Mouse (Mus musculus): ENCODE measurements at regions not wholly inside any gene's neighbourhood (a gene's known extent, or its start where the extent isn't known, plus 50 kb on each side); places are given as distances from the start of the nearest gene placed in this dataset.
A peak's percentile ranks its signal among the peaks of the same experiment; 100 is the strongest.
"Not testable (repeated sequence)": the region's sequence is repeated elsewhere in the genome, so short reads cannot be mapped to it uniquely, and the experiment has no call there.

DNA sequence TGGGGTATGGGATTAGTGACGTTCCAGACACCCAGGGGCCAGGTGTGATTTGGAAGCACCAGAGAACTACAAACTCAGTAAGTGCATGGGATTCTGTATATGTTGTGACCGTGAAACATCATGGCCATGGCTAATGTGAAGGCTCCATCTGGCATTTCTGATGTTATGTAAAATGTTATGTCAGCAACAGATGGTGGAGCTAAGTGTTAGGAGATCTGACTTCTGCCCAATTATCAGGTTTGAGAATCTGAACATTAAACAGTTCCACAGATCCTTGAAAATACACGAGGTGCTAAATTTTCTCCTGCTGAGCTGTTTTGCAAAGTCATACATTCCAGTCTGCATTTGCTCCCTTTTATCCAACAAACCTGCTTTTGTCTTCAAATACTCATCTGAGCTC lies 223.6 kb upstream of the Egfl6 start:
- no peak for DNase-seq (ENCODE audit: low spot score)
- Histone ChIP-seq H3K4me1 (peaks cover 39% of the 10 kb centered on the region), H3K4me3 (no peak overlapping the region), H3K27ac (replicated peaks) (no peak overlapping the region), H3K36me3 (no peaks in the 10 kb centered on the region), H3K27me3 (ENCODE audit: low read depth, poor library complexity, severe bottlenecking) (peaks cover 96% of the 10 kb centered on the region), H3K9me3 (replicated peaks) (no peaks in the 10 kb centered on the region)
- WGBS, result 76% methylated on average over 3 of the region's 3 CpGs

GRCm38 (mm10) chrX:166808207-166808606 lies 222.7 kb upstream of the Egfl6 start:
- peaks cover 49% of the 10 kb centered on the region for H3K4me1 ChIP-seq
- H3K36me3 ChIP-seq, result no peaks in the 10 kb centered on the region
- no peaks in the 10 kb centered on the region for H3K9me3 ChIP-seq (replicated peaks)
- DNase-seq (ENCODE audit: low spot score), result no peak
- peaks cover 97% of the 10 kb centered on the region for H3K27me3 ChIP-seq (ENCODE audit: low read depth, poor library complexity, severe bottlenecking)
- peak overlapping the region; percentile 71; the same call in 1 of the 2 replicates for H3K27ac ChIP-seq (replicated peaks)
- no peak overlapping the region for H3K4me3 ChIP-seq
- WGBS, result 88% methylated on average over 5 of the region's 5 CpGs

GRCm38 (mm10) chrX:166805957-166806356 lies 220.4 kb upstream of the Egfl6 start:
- 74% methylated on average over 1 of the region's 1 CpGs for WGBS
- H3K9me3 ChIP-seq (replicated peaks), result no peaks in the 10 kb centered on the region
- H3K4me1 ChIP-seq, result peaks cover 58% of the 10 kb centered on the region
- no peak overlapping the region for H3K4me3 ChIP-seq
- peaks cover 96% of the 10 kb centered on the region for H3K27me3 ChIP-seq (ENCODE audit: low read depth, poor library complexity, severe bottlenecking)
- no peak for DNase-seq (ENCODE audit: low spot score)
- peak overlapping the region; percentile 71 for H3K27ac ChIP-seq (replicated peaks)
- H3K36me3 ChIP-seq, result no peaks in the 10 kb centered on the region

DNA sequence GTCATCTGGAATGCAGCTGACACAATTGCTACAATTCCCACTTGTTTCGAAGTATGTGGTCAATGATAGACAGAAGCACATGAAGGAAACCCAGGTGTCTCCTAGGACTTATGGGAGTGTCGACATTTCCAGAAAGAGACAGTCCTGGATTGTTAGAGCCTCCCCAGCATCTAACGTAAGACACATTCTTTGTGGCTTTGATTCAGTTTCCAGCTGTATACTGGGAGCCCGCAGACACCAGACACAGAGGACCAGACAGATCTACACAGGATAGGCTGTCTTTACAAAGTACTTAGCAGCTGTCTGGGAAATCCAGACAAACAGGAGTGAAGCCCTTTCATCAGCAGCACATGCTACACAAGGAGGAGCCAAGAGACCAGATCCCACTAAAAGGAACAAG lies 220.0 kb upstream of the Egfl6 start:
- H3K4me1 ChIP-seq, result peaks cover 63% of the 10 kb centered on the region
- peaks cover 96% of the 10 kb centered on the region for H3K27me3 ChIP-seq (ENCODE audit: low read depth, poor library complexity, severe bottlenecking)
- H3K4me3 ChIP-seq, result no peak overlapping the region
- H3K27ac ChIP-seq (replicated peaks), result peak overlapping the region; percentile 71
- DNase-seq (ENCODE audit: low spot score), result peak; percentile 38
- 43% methylated on average over 4 of the region's 4 CpGs for WGBS
- H3K36me3 ChIP-seq, result no peaks in the 10 kb centered on the region
- no peaks in the 10 kb centered on the region for H3K9me3 ChIP-seq (replicated peaks)

DNA sequence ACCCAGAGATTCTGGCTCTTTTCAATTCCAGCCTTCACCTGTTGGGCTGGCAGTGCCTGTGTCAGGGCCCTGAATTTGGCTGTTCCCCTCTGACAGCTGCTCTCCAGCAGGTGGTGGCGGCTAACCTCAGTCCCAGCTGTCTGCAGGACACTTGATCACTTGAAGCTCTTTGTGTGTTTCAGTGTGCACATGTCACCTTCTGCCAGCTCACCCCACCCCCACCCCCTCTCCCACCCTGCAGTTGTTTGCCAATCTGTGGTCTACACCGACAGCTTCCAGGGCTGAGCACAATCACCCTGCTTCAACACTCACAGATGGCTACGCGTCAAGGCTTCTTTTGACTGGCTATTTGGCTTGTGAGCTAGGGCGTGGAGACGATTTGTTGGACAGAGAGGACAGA lies 217.7 kb upstream of the Egfl6 start:
- Histone ChIP-seq H3K9me3 (replicated peaks) (no peaks in the 10 kb centered on the region), H3K27ac (replicated peaks) (peak overlapping the region; percentile 82), H3K36me3 (no peaks in the 10 kb centered on the region), H3K27me3 (ENCODE audit: low read depth, poor library complexity, severe bottlenecking) (peaks cover 95% of the 10 kb centered on the region), H3K4me1 (peaks cover 64% of the 10 kb centered on the region), H3K4me3 (no peak overlapping the region)
- 46% methylated on average over 6 of the region's 6 CpGs for WGBS
- DNase-seq (ENCODE audit: low spot score), result peak; percentile 67

- Histone ChIP-seq H3K4me1 (peaks cover 41% of the 10 kb centered on the region), H3K27me3 (ENCODE audit: low read depth, poor library complexity, severe bottlenecking) (peaks cover 95% of the 10 kb centered on the region), H3K9me3 (replicated peaks) (no peaks in the 10 kb centered on the region), H3K27ac (replicated peaks) (peak overlapping the region; percentile 69), H3K36me3 (no peaks in the 10 kb centered on the region), H3K4me3 (no peak overlapping the region)
- peak; percentile 49 for DNase-seq (ENCODE audit: low spot score)
- 48% methylated on average over 2 of the region's 2 CpGs for WGBS
Measured at GRCm38 (mm10) chrX:166801017-166801416, 215.5 kb upstream of the Egfl6 start.

- no peaks in the 10 kb centered on the region for H3K36me3 ChIP-seq
- no peak overlapping the region for H3K4me3 ChIP-seq
- DNase-seq (ENCODE audit: low spot score), result no peak
- no peaks in the 10 kb centered on the region for H3K9me3 ChIP-seq (replicated peaks)
- H3K4me1 ChIP-seq, result peaks cover 4% of the 10 kb centered on the region
- H3K27me3 ChIP-seq (ENCODE audit: low read depth, poor library complexity, severe bottlenecking), result peaks cover 98% of the 10 kb centered on the region
- 77% methylated on average over 2 of the region's 2 CpGs for whole genome bisulfite sequencing
- no peak overlapping the region for H3K27ac ChIP-seq (replicated peaks)
Measured at GRCm38 (mm10) chrX:166795651-166796050, 210.1 kb upstream of the Egfl6 start.

- WGBS, result 69% methylated on average over 3 of the region's 3 CpGs
Measured at GRCm38 (mm10) chrX:166789031-166789430, 203.5 kb upstream of the Egfl6 start.

DNA sequence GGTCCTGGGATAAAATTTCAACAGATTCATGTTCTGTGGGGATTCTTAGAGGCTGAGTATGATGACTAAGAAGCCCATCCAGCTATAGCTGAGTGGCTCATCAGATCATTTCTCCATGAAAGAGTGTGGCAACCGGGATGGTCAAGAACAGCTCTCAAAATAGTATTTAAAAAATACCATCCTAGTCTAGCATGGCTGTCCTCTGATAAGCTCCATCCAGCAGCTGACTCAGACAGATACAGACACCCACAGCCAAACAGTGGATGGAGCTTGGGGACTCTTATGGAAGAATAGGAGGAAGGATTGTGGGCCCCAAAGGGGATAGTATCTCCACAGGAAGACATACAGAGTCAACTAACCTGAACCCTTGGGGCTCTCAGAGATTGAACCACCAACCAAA lies 201.6 kb upstream of the Egfl6 start:
- H3K36me3 ChIP-seq; H3K9me3 ChIP-seq (replicated peaks); H3K4me1 ChIP-seq; DNase-seq (ENCODE audit: low spot score); H3K27ac ChIP-seq (replicated peaks); H3K4me3 ChIP-seq: not testable (repeated sequence)
- H3K27me3 ChIP-seq (ENCODE audit: low read depth, poor library complexity, severe bottlenecking), result peaks cover 96% of the 10 kb centered on the region
- WGBS, result 92% methylated on average over 1 of the region's 1 CpGs

More at GRCm38 (mm10) chrX:166789031-166789430, 203.5 kb upstream of the Egfl6 start:
- Histone ChIP-seq H3K27me3 (ENCODE audit: low read depth, poor library complexity, severe bottlenecking) (peaks cover 97% of the 10 kb centered on the region), H3K4me1 (peaks cover 7% of the 10 kb centered on the region; the same call in 1 of the 2 replicates), H3K4me3 (no peak overlapping the region), H3K27ac (replicated peaks) (no peak overlapping the region), H3K9me3 (replicated peaks) (no peaks in the 10 kb centered on the region), H3K36me3 (no peaks in the 10 kb centered on the region)
- no peak for DNase-seq (ENCODE audit: low spot score)

DNA sequence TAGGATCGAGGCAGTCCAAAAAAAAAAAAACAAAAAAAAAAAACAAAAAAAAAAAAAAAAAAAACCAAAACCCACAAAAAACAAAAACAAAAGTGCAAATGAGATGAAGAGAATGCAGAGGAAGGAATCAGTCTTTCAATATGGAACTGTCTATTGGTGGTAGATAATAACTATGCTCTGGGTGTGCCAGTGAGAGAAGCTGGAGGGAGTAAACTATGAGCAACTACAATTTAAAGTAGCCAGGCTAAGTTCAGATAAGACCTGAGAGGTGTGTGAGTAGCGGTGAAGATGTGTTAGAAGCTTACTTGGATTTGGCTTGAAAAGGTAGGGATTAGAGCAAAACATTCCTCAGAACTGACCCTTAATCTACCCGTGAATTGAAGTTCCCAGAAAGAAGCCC lies 200.1 kb upstream of the Egfl6 start:
- whole genome bisulfite sequencing, result 80% methylated on average over 3 of the region's 3 CpGs
- peaks cover 94% of the 10 kb centered on the region for H3K27me3 ChIP-seq (ENCODE audit: low read depth, poor library complexity, severe bottlenecking)
- peaks cover 7% of the 10 kb centered on the region; the same call in 1 of the 2 replicates for H3K4me1 ChIP-seq
- DNase-seq (ENCODE audit: low spot score), result no peak
- no peaks in the 10 kb centered on the region for H3K36me3 ChIP-seq
- no peaks in the 10 kb centered on the region for H3K9me3 ChIP-seq (replicated peaks)
- H3K4me3 ChIP-seq, result no peak overlapping the region
- H3K27ac ChIP-seq (replicated peaks), result no peak overlapping the region

DNA sequence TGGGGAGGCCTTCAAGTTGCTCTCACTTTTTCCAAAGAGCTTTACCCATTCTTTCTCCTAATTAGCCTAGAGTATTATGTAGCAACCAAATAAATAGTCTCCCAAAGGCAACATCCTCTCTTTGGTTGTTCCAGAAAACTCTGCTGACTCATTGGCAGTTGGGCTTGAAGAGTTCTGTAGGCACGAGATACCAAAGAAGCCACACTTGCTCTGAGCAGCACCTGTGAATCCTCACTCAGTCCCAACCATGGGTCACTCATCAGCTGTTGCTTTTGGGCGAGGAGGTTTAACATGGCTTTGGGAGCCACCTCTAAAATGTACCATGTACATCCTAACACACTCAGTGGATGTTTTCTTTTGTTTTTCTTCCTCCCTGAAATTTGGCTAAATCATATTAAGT lies 197.9 kb upstream of the Egfl6 start:
- Histone ChIP-seq H3K4me3 (no peak overlapping the region), H3K9me3 (replicated peaks) (no peaks in the 10 kb centered on the region), H3K27me3 (ENCODE audit: low read depth, poor library complexity, severe bottlenecking) (peaks cover 94% of the 10 kb centered on the region), H3K27ac (replicated peaks) (no peak overlapping the region), H3K36me3 (no peaks in the 10 kb centered on the region), H3K4me1 (no peaks in the 10 kb centered on the region)
- DNase-seq (ENCODE audit: low spot score), result no peak
- 82% methylated on average over 2 of the region's 2 CpGs for WGBS

GRCm38 (mm10) chrX:166779334-166780092 lies 194.0 kb upstream of the Egfl6 start:
- no peaks in the 10 kb centered on the region for H3K36me3 ChIP-seq
- H3K27ac ChIP-seq (replicated peaks), result peak overlapping the region; percentile 28
- DNase-seq (ENCODE audit: low spot score), result peak; percentile 13
- no peak overlapping the region for H3K4me3 ChIP-seq
- H3K27me3 ChIP-seq (ENCODE audit: low read depth, poor library complexity, severe bottlenecking), result peaks cover 97% of the 10 kb centered on the region
- 85% methylated on average over 6 of the region's 6 CpGs for WGBS
- no peaks in the 10 kb centered on the region for H3K9me3 ChIP-seq (replicated peaks)
- H3K4me1 ChIP-seq, result no peaks in the 10 kb centered on the region

- H3K4me3 ChIP-seq, result no peak overlapping the region
- no peaks in the 10 kb centered on the region for H3K9me3 ChIP-seq (replicated peaks)
- H3K27ac ChIP-seq (replicated peaks), result peak overlapping the region; percentile 66
- DNase-seq (ENCODE audit: low spot score), result peak; percentile 68
- H3K36me3 ChIP-seq, result no peaks in the 10 kb centered on the region
- H3K27me3 ChIP-seq (ENCODE audit: low read depth, poor library complexity, severe bottlenecking), result peaks cover 96% of the 10 kb centered on the region
- 11% methylated on average over 6 of the region's 6 CpGs for WGBS
- H3K4me1 ChIP-seq, result peaks cover 23% of the 10 kb centered on the region
Measured at GRCm38 (mm10) chrX:166773408-166773854, 187.9 kb upstream of the Egfl6 start.
